Mouse (Mus musculus): Measurements from ENCODE around the gene Slc15a4. TPM values are rescaled to one million over a fixed set of nuclear protein-coding genes. Genes with fewer than 3 reads are reported as not detected.

The Slc15a4 gene
- polyA plus RNA-seq (2015; fragmentation: Nextera tagmentation; extraction: Ambion mirVana): 30.8 and 35.2 TPM in 2 replicates

DNA sequence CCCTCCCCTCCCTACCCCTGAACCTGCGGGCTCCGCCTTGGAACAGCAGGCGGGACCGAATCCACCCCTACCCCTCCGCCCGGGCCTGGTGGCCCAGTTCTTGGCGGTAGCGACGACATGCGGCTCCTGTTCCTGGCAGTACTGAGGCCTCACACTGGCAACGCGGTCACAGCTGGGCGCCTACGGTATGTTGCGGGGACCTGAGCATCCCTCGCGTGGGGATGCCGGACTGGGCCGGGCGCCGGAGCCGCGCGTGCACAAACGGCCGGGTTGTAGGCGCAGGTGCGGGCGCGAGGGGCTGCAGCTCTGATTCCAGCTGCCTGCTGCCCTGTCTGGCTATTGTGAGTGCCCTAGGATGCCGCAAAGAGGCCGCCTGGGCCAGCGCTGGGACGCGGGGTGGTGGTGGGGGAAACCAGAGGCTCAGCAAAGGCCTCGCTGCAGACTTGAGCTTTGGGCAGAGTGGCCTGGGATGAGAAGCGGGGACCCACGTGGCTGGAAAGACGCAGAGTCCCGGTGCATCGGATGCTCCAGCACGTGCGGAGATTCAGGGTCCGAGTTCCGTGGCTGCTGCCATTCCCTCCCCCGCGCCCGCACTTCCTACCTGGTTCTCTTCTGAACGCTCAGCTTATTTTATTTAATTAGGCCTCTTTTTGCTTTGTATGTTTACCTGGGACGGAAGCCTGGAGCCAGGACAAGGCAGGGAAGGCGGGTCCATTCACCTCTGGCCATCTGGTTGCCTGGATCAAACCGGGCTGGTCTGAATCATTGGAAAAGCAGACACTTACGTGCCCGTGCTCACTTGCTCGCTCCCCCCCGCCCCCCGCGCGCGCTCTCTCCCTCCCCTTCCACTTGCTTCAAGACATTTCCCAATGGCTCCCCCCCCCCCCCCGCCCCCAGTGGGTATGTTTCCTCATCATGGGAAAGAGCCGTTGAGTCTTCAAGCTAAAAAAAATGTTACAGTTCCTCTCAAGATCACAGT lies at the start of gene Slc15a4, which contains the start of gene Glt1d1:
Gene Slc15a4, minus strand, starts transcription at position 731 of the 979 bp plus-strand sequence.
Gene Glt1d1, plus strand, starts transcription at position 96 of the 979 bp plus-strand sequence.
- under 1% methylated on average over 59 of the region's 62 CpGs for WGBS
- H3K9ac ChIP-seq: peak within 1 kb of the TSS; percentile 73
- H3K4me1 ChIP-seq (replicated peaks): peaks cover 13% of the 10 kb centered on the region
- no peaks in the 10 kb centered on the region for H3K9me3 ChIP-seq
- peak within 1 kb of the TSS; percentile 74 for H3K4me3 ChIP-seq
- no peaks in the 10 kb centered on the region for H3K36me3 ChIP-seq
- H3K4me2 ChIP-seq: peak within 1 kb of the TSS; percentile 98
- H3K27ac ChIP-seq (replicated peaks): peak within 1 kb of the TSS; percentile 72
- peak; percentile 77 for ATAC-seq (ENCODE audit: low FRiP score, low read depth)
- no peaks in the 10 kb centered on the region for H3K27me3 ChIP-seq

DNA sequence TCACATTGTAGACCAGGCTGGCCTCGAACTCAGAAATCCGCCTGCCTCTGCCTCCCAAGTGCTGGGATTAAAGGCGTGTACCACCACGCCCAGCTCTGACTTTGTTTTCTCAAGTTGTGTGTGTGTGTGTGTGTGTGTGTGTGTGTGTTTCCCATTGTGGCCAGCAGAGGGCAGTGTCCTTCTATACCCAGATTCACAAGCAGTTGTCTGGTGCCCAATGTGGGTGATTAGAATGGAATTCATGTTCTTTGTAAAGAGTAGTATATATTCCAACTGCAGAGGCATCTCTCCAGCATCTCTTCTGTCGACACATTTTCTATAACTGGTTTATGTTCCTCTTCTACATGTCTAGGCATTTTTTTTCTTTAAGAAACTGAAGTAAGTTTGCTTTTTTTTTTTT lies 45.8 kb upstream of the Slc15a4 start:
- H3K4me1 ChIP-seq (replicated peaks): no peaks in the 10 kb centered on the region
- ATAC-seq (ENCODE audit: low FRiP score, low read depth): no peak
- H3K9ac ChIP-seq: no peak overlapping the region
- no peaks in the 10 kb centered on the region for H3K9me3 ChIP-seq
- H3K27me3 ChIP-seq: no peaks in the 10 kb centered on the region
- H3K36me3 ChIP-seq: no peaks in the 10 kb centered on the region
- no peak overlapping the region for H3K4me3 ChIP-seq
- 97% methylated on average over 5 of the region's 5 CpGs for WGBS
- H3K4me2 ChIP-seq: no peak overlapping the region
- no peak overlapping the region for H3K27ac ChIP-seq (replicated peaks)

DNA sequence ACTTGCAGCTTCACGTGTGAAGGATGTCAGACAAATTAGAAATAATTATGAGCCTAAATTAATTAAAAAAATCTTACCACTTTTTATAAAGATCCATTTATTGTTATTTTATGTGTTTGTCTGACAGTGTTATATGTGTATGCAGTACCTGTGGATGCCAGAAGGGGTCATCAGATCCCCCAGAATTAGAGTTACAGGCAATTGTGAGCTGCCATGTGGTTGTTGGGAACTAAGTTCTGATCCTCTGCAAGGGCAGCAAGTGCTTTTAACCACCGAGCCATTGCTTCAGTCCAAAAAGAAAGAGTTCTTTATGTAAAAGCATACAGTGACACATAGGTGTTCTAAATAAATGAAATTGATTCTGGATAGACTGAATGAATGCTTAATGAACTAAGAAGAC lies 44.9 kb upstream of the Slc15a4 start:
- Histone ChIP-seq H3K9ac (no peak overlapping the region), H3K4me3 (no peak overlapping the region), H3K4me1 (replicated peaks) (no peaks in the 10 kb centered on the region), H3K27ac (replicated peaks) (no peak overlapping the region), H3K9me3 (no peaks in the 10 kb centered on the region), H3K36me3 (no peaks in the 10 kb centered on the region), H3K4me2 (no peak overlapping the region), H3K27me3 (no peaks in the 10 kb centered on the region)
- ATAC-seq (ENCODE audit: low FRiP score, low read depth): no peak
- WGBS: 97% methylated on average over 2 of the region's 2 CpGs

DNA sequence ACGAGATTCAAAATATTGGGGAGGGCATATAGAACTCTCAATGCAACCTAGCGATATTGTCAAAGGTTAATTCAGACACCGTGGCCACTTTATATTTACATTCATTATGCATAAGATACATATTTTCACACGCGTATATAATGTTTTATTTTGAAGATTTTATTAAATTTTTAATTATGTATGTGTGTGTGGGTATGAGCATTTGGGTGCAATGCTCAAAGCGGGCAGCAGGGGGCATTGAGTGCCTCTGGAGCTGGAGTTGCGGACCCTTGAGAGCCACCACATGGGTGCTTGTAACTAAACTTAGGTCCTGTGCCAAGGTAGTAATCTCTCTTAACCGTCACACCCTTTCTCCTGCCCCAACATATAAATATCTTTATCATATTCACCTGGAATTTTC lies 41.2 kb upstream of the Slc15a4 start:
- no peak for ATAC-seq (ENCODE audit: low FRiP score, low read depth)
- no peaks in the 10 kb centered on the region for H3K9me3 ChIP-seq
- H3K9ac ChIP-seq: no peak overlapping the region
- H3K36me3 ChIP-seq: no peaks in the 10 kb centered on the region
- H3K4me2 ChIP-seq: no peak overlapping the region
- 94% methylated on average over 8 of the region's 8 CpGs for WGBS
- no peak overlapping the region for H3K4me3 ChIP-seq
- no peaks in the 10 kb centered on the region for H3K4me1 ChIP-seq (replicated peaks)
- H3K27me3 ChIP-seq: no peaks in the 10 kb centered on the region
- H3K27ac ChIP-seq (replicated peaks): no peak overlapping the region

DNA sequence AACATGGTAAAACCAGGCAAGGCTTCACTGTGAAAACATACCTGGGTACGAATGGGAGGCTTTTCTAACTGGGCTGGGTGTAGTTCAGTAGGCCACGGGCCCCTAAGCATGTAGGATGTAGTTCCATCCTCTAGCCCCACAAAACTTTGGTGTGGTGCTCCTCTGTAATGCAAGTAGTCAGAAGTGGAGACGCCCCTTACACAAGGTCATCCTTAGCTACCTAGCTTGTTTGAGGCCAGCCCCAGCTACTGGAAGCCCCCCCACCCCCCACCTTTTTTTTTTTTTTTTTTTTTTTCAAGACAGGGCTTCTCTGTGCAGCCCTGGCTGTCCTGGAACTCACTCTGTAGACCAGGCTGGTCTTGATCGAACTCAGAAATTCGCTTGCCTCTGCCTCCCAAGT lies 28.3 kb upstream of the Slc15a4 start:
- Histone ChIP-seq H3K4me3 (no peak overlapping the region), H3K4me1 (replicated peaks) (no peaks in the 10 kb centered on the region), H3K9ac (no peak overlapping the region), H3K27me3 (no peaks in the 10 kb centered on the region), H3K27ac (replicated peaks) (no peak overlapping the region), H3K9me3 (0 out of 2 replicates have a peak, but pooled peaks cover 5% of the 10 kb centered on the region), H3K4me2 (no peak overlapping the region), H3K36me3 (peaks cover 3% of the 10 kb centered on the region; the same call in 1 of the 2 replicates)
- ATAC-seq (ENCODE audit: low FRiP score, low read depth): no peak
- 95% methylated on average over 5 of the region's 5 CpGs for WGBS

DNA sequence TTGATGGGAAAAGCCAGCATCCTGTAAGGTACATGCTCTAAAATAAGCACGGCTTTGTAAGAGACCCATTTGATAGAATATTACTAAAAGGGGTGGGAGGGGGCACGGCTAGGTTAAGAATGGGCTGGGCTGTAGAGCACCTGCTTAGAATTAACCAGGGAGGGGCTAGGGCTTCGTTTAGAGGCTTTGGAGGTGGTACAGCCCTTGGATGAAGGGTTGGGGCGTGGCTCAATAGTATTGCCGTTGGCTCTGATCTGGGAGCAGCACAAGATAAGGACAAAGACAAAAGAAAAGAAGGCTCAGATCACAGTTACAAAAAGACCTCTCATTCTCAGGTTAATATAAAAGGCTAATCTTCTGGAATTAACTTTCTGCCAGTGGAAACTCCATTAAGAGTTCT lies 27.6 kb upstream of the Slc15a4 start:
- Histone ChIP-seq H3K9me3 (0 out of 2 replicates have a peak, but pooled peaks cover 5% of the 10 kb centered on the region), H3K27me3 (no peaks in the 10 kb centered on the region), H3K36me3 (peaks cover 3% of the 10 kb centered on the region; the same call in 1 of the 2 replicates), H3K4me1 (replicated peaks) (no peaks in the 10 kb centered on the region), H3K4me3 (no peak overlapping the region), H3K9ac (no peak overlapping the region), H3K4me2 (no peak overlapping the region), H3K27ac (replicated peaks) (no peak overlapping the region)
- no peak for ATAC-seq (ENCODE audit: low FRiP score, low read depth)
- 77% methylated on average over 5 of the region's 5 CpGs for WGBS

DNA sequence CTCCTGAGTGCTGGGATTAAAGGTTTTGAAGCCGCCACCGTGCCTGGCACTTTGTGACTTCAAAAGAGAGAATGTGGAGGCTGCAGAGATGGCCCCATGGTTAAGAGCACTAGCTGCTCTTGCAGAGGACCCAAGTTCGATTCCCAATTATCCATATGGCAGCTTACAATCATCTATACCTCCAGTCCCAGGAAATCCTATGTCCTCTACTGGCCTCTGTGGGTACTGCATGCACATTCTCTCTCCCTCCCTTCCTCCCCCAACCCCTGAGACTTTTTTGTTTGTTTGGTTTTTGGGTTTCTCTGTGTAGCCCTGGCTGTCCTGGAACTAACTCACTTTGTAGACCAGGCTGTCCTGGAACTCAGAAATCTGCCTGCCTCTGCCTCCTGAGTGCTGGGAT lies 26.6 kb upstream of the Slc15a4 start:
- H3K4me2 ChIP-seq: no peak overlapping the region
- ATAC-seq (ENCODE audit: low FRiP score, low read depth): no peak
- no peaks in the 10 kb centered on the region for H3K4me1 ChIP-seq (replicated peaks)
- WGBS: 87% methylated on average over 3 of the region's 3 CpGs
- 0 out of 2 replicates have a peak, but pooled peaks cover 5% of the 10 kb centered on the region for H3K9me3 ChIP-seq
- H3K4me3 ChIP-seq: no peak overlapping the region
- no peaks in the 10 kb centered on the region for H3K27me3 ChIP-seq
- H3K36me3 ChIP-seq: peaks cover 3% of the 10 kb centered on the region; the same call in 1 of the 2 replicates
- H3K9ac ChIP-seq: no peak overlapping the region
- no peak overlapping the region for H3K27ac ChIP-seq (replicated peaks)

DNA sequence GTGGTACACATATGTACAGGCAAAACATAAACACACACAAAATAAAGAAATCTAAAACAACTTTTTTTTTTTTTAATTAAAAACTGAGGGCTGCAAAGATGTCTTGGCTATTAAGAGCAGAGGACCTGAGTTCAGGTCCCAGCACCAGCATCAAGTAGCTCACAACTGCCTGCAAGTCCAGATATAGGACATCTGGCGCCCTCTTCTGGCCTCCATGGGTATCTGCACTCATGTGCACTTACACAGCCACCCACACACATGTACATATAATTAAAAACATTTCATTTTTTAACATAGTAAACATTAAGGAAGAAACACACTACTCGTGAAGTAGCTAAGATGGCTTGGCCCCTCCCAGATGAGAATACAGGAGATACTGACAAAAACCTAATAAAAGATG lies 25.6 kb upstream of the Slc15a4 start:
- H3K9me3 ChIP-seq: 0 out of 2 replicates have a peak, but pooled peaks cover 5% of the 10 kb centered on the region
- H3K36me3 ChIP-seq: peaks cover 3% of the 10 kb centered on the region; the same call in 1 of the 2 replicates
- 90% methylated on average over 2 of the region's 2 CpGs for WGBS
- no peak overlapping the region for H3K4me3 ChIP-seq
- H3K27me3 ChIP-seq: no peaks in the 10 kb centered on the region
- no peak for ATAC-seq (ENCODE audit: low FRiP score, low read depth)
- no peak overlapping the region for H3K9ac ChIP-seq
- no peak overlapping the region for H3K4me2 ChIP-seq
- H3K4me1 ChIP-seq (replicated peaks): no peaks in the 10 kb centered on the region
- no peak overlapping the region for H3K27ac ChIP-seq (replicated peaks)

DNA sequence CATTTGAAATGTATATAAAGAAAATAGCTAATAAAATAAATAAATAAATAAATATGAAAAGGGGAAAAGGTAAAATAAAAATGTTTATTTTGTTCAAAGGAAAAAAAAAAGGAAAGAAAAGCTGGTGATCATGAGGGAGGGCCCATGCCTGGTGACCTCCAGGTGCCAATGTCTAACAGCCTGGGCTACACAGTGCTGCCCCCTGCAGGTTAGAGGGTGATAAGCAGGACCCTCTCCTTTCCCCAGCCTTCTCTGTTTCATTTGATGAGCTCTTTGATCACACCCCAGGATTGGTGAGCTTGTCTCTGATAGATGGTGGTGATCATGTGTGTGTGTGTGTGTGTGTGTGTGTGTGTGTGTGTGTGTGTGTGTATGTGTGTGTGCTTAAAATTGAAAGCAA lies 16.4 kb upstream of the Slc15a4 start:
- ATAC-seq (ENCODE audit: low FRiP score, low read depth): no peak
- Histone ChIP-seq H3K36me3 (0 out of 2 replicates have a peak, but pooled peaks cover 4% of the 10 kb centered on the region), H3K9me3 (no peaks in the 10 kb centered on the region), H3K27me3 (no peaks in the 10 kb centered on the region), H3K9ac (no peak overlapping the region), H3K4me1 (replicated peaks) (no peaks in the 10 kb centered on the region), H3K4me2 (no peak overlapping the region), H3K27ac (replicated peaks) (no peak overlapping the region), H3K4me3 (no peak overlapping the region)

DNA sequence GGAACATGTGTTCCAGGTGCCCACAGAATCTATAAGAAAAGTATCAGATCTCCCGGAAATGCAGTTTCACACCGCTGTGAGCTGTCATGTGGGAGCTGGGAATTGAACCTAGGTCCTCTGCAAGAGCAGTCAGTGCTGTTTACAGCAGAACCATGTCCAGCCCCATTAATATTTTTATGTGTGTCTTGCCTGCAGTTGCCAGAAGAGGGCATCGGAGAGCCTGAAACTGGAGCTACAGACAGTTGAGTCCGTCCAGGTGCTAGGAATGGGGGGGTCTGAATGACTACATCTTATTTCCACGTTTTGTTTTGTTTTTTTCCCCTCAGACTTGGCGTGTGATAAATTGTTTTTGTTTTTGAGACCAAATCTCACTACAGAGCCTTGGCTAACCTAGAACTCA lies 15.3 kb upstream of the Slc15a4 start:
- Histone ChIP-seq H3K27ac (replicated peaks) (no peak overlapping the region), H3K9ac (no peak overlapping the region), H3K4me3 (no peak overlapping the region), H3K4me1 (replicated peaks) (no peaks in the 10 kb centered on the region), H3K4me2 (no peak overlapping the region), H3K36me3 (0 out of 2 replicates have a peak, but pooled peaks cover 4% of the 10 kb centered on the region), H3K9me3 (no peaks in the 10 kb centered on the region), H3K27me3 (no peaks in the 10 kb centered on the region)
- ATAC-seq (ENCODE audit: low FRiP score, low read depth): no peak
- WGBS: 83% methylated on average over 6 of the region's 6 CpGs

DNA sequence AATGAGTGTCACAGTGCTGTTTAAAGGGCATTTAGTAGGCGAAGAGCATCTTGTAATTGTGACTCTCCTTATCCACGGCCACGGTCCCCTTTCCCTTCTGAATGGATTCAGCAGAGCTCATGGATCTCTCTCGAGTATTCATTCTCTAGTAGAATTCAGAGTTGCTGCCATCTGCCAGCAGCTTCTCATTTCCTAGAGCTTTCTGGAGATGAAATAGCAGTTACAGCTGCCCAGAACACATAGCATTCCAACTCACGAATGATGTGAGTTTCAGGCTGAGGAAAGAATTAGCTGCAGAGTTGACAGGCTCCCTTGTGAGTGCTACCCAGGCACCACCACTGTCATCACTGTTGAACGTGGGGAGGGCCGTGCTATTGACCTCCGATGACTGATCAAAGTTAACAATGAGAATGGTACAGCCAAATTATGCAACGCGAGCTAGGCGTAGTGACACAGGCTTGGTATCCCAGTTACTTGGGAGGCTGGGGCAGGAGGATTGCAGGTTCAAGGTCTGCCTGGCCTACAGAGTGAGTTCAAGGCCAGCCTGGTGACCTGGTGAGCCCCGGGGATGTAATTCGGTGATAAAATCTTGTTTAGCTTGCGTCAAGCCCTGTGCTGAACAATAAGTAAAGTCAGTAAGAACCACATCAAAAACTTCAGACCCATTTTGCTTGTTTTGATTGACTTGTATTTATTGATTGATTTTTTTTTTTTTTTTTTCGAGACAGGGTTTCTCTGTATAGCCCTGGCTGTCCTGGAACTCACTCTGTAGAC lies 8.7 kb upstream of the Slc15a4 start:
- 90% methylated on average over 15 of the region's 15 CpGs for WGBS
- no peak overlapping the region for H3K27ac ChIP-seq (replicated peaks)
- H3K4me2 ChIP-seq: no peak overlapping the region
- 0 out of 2 replicates have a peak, but pooled peaks cover 4% of the 10 kb centered on the region for H3K36me3 ChIP-seq
- H3K4me3 ChIP-seq: no peak overlapping the region
- no peaks in the 10 kb centered on the region for H3K27me3 ChIP-seq
- H3K9ac ChIP-seq: no peak overlapping the region
- ATAC-seq (ENCODE audit: low FRiP score, low read depth): no peak
- no peaks in the 10 kb centered on the region for H3K9me3 ChIP-seq
- no peaks in the 10 kb centered on the region for H3K4me1 ChIP-seq (replicated peaks)

DNA sequence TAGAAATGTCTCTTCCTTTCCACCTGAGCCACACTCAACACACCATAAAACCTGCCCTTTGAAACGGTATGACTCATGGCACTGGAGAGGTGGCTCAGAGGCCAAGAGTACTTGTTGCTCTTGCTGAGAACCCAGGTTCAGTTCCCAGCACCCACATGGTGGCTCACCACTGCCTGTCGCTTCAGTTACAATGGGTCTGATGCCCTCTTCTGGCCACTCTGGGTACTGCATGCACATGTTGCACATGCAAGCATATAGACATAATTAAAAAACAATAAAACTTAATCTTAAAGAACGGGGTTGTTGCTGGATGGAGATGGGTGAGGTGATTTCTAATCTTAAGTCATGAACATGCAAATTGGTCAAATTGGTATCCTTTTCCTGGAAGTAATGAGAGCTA lies 7.7 kb upstream of the Slc15a4 start:
- H3K27ac ChIP-seq (replicated peaks): no peak overlapping the region
- no peak for ATAC-seq (ENCODE audit: low FRiP score, low read depth)
- H3K4me2 ChIP-seq: no peak overlapping the region
- WGBS: 90% methylated on average over 3 of the region's 3 CpGs
- H3K36me3 ChIP-seq: 0 out of 2 replicates have a peak, but pooled peaks cover 4% of the 10 kb centered on the region
- H3K9ac ChIP-seq: no peak overlapping the region
- no peak overlapping the region for H3K4me3 ChIP-seq
- no peaks in the 10 kb centered on the region for H3K27me3 ChIP-seq
- no peaks in the 10 kb centered on the region for H3K9me3 ChIP-seq
- no peaks in the 10 kb centered on the region for H3K4me1 ChIP-seq (replicated peaks)

Measured in hindbrain, embryonic 15.5 days (tissue).